Mouse (Mus musculus) 3T3-L1 (cell line): ENCODE measurements around the gene Magi3.
A peak's percentile ranks its signal among the peaks of the same experiment; 100 is the strongest.

Experiments
- DNase-seq: peaks from one replicate; pipeline ENCODE4 v3.0.0-alpha.2; 2015; ENCODE audit warnings: low read depth, low spot score

Magi3 gene

DNA sequence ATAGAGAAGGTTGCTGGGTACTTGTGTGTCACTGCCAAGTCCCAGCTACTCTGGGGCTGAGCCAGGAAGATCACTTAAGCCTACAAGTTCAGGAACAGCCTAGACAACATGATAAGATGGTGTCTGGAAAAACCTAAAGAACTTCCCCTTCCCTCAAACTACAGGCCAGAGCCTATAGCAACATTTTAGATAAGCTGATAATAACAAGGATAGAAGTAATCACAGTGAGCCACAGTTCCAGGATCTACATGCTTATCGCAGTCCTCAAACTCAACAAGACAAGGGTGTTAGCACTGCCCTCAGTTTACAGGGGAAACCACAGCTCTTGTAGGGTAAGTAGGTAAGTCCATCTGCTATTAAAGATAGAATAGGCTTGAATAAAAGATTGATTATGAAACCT is 188.1 kb downstream of the Magi3 start:
- DNase-seq, result no peak

DNA sequence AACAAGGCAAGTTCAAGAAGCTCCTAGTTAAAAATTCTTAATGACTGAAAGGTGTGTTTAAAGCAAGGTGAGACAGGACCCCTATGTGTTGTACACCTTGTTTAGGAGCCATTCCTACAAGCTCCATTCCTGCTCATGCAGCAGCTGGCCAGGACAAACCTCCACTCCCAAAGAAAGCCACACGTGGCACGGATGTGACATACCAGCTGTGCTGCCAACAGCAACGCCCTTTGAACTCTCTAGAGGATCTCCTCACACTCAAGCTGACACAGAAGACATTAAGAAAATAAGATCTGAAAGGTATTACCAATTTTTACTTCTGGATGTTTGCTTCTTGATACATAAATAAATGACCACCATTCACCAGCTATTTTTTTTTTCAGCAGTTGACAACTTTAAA is 193.2 kb downstream of the Magi3 start:
- DNase-seq, result no peak

DNA sequence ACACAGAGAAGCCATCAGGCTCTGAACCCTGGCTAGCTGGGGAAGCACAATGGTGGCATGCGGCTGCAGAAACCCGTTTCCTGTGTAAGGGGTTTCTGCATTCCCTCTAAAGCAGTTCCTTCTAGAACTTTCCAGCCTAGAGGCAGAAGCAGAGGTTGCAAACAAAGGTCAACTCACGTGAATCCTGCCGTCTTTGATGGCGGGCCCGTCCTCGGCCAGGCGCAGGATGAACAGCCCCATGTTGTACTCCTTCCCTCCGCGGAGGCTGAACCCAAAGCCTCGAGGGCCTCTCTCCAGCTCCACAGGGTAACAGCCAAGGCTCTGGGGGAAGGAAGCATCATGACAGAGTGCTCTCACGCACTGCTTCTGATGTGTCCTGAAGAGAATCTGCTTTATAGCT is 200.1 kb downstream of the Magi3 start:
- DNase-seq, result no peak

DNA sequence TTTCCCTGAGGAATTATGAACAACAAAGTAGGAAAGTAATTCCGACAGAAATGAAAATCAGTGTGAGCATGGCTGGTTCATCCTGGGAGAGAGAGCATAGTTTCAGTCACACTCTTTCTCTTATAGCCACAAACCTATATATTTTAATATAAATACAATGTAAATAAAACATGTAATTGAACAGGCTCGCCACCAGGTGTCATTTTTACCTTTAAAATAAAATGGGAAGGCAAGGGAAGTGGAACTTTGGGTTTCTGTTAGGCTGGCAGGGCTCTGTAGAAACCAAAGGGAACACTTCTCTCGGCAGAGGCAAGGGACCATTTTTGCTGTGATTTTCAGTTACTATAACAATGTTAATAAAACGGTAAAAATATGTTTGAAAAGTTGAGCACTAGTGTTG is 200.7 kb downstream of the Magi3 start:
- peak; percentile 60 for DNase-seq

DNA sequence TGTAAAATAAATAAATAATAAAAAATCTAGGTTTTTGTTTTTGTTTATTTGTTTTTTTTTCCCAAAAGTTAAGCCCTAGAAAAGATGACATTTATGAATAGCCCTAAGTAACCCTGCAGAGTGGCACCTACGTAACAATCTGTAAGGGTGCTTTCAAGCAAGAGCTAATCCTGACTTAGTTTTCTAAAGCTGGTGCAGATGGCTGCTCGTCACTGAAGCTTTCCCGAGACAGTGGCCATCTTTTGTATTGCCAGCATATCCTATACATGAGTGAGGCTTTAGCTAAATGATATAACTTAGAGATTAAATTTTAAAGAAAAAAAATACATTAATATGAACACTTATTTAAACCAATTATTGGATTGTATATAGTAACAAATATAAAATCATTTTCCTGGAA is 202.2 kb downstream of the Magi3 start:
- no peak for DNase-seq

DNA sequence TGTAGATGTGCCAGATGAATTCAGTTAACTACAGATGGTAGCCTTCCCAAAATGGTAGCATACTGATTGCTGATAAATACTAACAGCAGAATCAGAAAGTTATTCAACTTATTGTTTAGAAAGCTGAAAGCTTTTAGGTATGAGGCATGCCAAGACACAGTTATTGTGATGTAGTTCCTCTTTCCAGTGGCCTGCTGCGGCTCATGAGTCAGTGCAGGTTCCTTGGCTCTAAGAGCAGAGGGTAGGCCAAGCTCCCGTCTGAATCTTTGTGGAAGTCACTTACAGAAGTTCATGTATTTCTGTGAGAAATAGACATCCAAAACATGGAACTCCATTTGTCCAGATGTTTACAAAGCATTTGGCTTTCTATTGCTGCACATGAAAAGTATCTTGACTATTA is 208.2 kb downstream of the Magi3 start:
- no peak for DNase-seq

DNA sequence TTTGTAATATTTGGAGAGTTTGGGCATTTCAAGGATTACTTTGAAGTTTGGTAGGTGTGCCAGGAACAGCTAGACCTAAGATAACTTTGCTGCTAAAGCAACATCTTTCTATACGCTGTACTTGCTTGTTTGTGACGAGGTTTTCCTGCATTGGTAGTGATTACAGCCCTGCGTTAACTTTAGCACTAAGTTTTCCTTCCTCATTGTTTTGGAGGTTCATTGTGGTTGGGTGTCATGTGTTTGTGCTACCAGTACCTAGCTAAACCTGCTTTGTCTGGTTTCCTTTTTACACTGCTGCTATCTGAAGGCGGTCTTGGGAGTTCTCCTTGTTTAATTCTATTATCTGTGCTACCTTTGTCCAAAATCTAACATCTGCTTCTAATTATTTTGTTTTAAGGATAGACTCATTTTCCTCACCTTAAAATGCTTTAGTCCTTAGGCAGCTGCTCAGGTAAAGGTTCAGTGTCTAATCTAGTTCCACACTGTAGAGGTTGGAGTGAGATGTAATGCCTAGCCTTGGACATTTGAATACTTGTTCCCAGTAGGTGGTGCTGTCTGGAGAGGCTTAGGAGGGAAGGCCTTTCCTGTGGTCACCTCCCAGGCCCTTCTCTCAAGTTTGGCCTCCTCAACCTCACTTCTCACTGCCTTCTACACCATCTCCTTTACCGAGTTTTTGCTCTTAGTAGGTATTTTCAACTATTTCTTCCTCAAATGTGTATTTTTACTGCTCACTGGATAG is 210.1 kb downstream of the Magi3 start:
- DNase-seq, result peak; percentile 47

GRCm38 (mm10) chr3:104007479-104007878 is 212.7 kb downstream of the Magi3 start:
- peak; percentile 15 for DNase-seq

GRCm38 (mm10) chr3:104006896-104007466 is 213.2 kb downstream of the Magi3 start:
- DNase-seq, result no peak

- DNase-seq, result no peak
Measured at GRCm38 (mm10) chr3:103998724-103999123, 221.4 kb downstream of the Magi3 start.

DNA sequence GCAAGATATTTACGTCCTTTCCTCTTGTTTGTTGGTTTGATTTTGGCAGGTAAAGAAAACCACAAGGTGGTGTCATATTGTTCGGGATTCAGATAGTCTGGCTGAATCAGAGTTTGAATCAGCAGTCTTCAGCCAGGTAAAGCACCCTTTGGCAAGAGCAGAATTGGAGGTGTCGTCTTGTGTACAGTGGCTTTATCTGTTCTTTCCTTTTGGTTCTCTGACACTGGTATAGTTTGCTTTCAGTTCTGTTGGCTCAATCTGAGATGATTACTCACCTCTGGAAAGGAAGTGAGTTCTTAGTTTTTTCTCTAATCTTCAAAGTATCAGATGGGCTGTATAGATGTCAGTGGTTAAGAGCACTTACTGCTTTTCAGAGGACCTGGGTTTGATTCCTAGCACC is 228.9 kb downstream of the Magi3 start:
- no peak for DNase-seq

GRCm38 (mm10) chr3:103989352-103989751 is 230.8 kb downstream of the Magi3 start:
- no peak for DNase-seq

DNA sequence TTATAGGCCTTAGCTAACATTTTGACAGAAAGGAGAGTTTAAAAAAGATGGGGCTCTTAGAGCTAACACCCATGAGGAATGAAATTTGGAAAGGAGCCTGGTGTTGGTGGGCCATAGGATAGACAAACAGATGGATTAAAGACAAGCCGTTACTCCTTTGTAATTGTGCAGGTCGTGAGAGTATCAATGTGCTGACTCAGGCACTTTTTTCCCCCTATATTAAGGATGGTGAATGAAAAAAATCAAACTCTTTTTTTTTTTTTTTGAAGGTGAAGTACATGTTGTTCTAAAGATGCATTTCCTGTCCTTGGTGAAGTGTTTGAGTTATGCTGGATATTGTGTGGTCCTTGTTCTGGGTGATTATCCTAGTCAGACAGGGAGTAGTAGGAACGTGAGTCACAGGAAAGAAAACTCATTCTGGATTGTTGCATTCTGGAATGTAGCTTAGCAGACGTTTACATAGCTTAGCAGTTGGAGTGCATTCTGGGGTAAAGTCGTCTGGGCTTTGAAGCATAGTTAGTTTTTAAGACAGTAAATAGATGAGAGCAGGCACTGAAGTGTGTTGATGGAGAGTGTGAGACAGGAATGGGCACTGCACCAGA is 232.2 kb downstream of the Magi3 start:
- DNase-seq, result peak; percentile 71

GRCm38 (mm10) chr3:103985194-103985593 is 235.0 kb downstream of the Magi3 start:
- DNase-seq, result no peak

- DNase-seq, result no peak
Measured at GRCm38 (mm10) chr3:103984556-103984955, 235.6 kb downstream of the Magi3 start.

DNA sequence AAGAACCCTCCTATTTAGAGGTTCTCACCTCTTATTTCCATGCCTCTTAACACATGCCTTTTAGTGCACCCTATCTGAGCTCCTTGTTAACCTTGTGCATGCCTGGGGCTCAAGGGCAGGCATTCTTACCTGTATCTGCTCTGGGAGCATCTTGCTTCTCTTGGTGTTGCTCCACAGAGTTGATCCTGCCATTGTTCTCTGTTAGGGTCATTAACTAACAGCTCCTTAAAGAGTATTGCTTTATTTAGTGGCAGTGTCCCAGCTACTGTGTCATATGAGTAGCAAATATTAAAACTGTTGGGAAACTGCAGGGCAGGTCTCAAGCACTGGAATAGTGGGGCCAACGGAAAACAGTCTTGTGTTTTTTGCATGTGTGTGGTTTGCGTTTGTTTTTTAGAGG is 249.0 kb downstream of the Magi3 start:
- no peak for DNase-seq

DNA sequence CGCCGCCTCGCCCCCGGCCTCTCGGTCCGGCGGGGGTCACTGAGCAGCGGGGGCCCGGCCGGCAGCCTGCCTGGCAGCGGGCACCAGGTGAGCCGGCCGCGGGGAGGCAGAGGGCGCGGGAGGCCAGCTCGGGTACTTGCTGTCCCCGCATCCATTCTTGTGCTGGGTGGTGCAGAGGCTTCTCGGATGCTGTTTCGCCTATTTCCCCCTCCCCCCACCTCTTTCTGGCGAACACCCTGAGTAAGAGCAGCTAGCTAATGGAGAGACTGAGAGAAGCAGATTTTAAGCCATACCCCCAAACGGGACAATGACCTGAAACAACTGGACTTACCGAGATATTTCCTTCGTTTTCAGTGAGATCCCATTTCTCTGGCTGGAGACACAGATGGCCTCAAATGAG is 251.5 kb downstream of the Magi3 start:
- DNase-seq, result peak; percentile 81

DNA sequence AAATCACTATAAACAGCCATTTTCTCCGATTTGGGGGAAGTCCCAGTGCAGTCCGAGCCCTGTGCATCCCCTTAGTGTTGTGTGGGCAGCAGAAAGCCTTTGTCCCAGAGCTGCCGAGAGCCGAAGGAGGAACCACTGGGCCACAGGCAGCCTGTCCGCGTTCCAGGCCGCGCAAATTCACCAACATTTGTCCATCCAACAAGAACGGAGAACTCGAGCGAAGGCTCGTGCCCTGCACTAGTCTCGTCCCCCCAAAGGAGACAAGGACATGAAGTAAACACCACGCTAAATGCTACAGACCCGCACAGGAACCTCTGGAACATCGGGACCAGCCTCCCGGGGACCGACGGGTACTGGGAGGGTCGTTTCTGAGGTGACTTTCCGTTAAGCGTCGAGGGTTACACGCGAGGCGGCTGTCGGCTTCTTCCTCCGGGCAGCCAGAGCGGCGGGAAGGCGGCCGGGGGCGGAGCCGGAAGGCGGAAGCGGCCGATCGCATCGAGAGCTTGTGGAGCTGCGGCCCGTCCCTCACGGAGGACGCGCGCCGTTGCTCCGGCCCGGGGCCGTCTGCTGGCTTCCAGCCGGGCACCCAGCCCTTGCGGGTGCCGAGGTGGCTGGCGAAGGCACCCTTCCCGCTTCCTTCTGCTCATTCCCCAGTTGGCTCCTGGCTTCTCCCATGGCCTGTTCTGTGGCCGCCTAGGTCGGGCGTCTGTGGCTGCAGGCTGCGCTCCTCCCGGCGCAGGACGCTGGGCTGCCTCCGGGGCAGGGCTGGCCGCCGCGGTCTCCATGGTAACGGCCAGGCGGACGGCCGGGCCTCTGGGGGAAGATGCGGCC is 252.1 kb downstream of the Magi3 start, which contains the start of gene Phtf1:
Gene Phtf1, plus strand, starts transcription at position 250 of the 831 bp plus-strand sequence.
- DNase-seq, result peak; percentile 84

DNA sequence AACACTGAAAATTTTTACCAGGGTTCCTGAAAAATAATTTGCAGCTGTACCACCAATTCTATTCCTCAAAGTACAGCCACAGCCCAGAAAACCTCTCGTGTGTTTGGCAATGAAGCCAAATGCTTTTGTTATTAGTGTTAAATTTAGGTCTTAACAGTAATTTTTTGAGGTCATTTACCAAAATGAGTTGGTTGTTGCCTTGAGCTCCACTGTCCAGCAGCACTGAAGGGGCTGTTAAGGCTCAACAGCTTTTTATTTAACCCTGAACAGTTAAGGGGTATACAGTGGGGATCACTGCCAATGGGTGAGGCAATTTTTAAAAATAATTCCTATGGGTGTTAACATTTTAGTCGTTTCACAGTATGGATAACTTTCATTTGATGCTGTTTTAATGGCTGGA is 252.9 kb downstream of the Magi3 start:
- no peak for DNase-seq
